Mouse (Mus musculus) thymus, adult 2 months (tissue): ENCODE data around the gene 1700021F05Rik. TPM values are rescaled to one million over a fixed set of nuclear protein-coding genes. Genes with fewer than 3 reads are reported as not detected.

ENCODE experiments used
- DNase-seq: peaks from one replicate; pipeline ENCODE4 v3.0.0; 2021
- H3K27ac ChIP-seq: fragments of 200-500 bp; 2 replicates; pipeline ENCODE4 v1.5.1; 2012; ENCODE audit warnings: low read length, control low read depth; ENCODE audit not compliant: control insufficient read depth, insufficient read depth
- H3K27me3 ChIP-seq: fragments of 200-500 bp; 2 replicates; pipeline ENCODE4 v1.6.1; 2012; ENCODE audit warnings: mild to moderate bottlenecking, low read length, moderate library complexity, mixed read lengths; ENCODE audit not compliant: control insufficient read depth, insufficient read depth
- H3K36me3 ChIP-seq: fragments of 200-500 bp; 2 replicates; pipeline ENCODE4 v1.6.1; 2012; ENCODE audit warnings: mild to moderate bottlenecking, low read length, moderate library complexity; ENCODE audit not compliant: control insufficient read depth, insufficient read depth
- H3K4me1 ChIP-seq: fragments of 200-500 bp; replicated peaks from 2 replicates; pipeline ENCODE4 v1.6.1; 2012; ENCODE audit warnings: low read length; ENCODE audit not compliant: control insufficient read depth, insufficient read depth
- H3K4me3 ChIP-seq: fragments of 200-500 bp; 2 replicates; pipeline ENCODE4 v1.5.1; 2012; ENCODE audit warnings: mild to moderate bottlenecking, low read length, control low read depth, moderate library complexity; ENCODE audit not compliant: control insufficient read depth, insufficient read depth
- CTCF ChIP-seq: fragments of 200-500 bp; IDR thresholded peaks from 2 replicates; pipeline ENCODE4 v1.5.1; 2012; ENCODE audit warnings: mild to moderate bottlenecking, control low read depth, low read length, moderate library complexity, borderline replicate concordance; ENCODE audit not compliant: control insufficient read depth, poor library complexity, insufficient read depth; ENCODE audit errors: extremely low read depth
- POLR2A ChIP-seq: fragments of 200-500 bp; IDR thresholded peaks from 2 replicates; pipeline ENCODE4 v1.6.1; 2012; ENCODE audit warnings: mild to moderate bottlenecking, low read length, control low read depth, moderate library complexity; ENCODE audit not compliant: control insufficient read depth, poor library complexity, insufficient read depth; ENCODE audit errors: extremely low read depth
- WGBS: fragments of 180-500 bp; shearing (Covaris S2); methylation state at CpG from one replicate; pipeline ENCODE4 v1.1.7; 2018; 5-methylcytosine and 5-hydroxymethylcytosine counted together
- polyA plus RNA-seq: library from polyadenylated mRNA; depleted of rRNA; stranded (reverse); fragments of >200 nt; gene quantifications from 2 replicates; pipeline ENCODE4 v1.2.3, GENCODE M21; 2012

1700021F05Rik gene
- polyA plus RNA-seq, 1 experiment, result 8.0 TPM

- Histone ChIP-seq H3K4me1 (no peaks in the 10 kb centered on the region), H3K27ac (no peak overlapping the region), H3K27me3 (no peaks in the 10 kb centered on the region), H3K4me3 (no peak overlapping the region), H3K36me3 (no peaks in the 10 kb centered on the region)
- DNase-seq, result no peak
- no peak for TF ChIP-seq POLR2A
- 93% methylated on average over 2 of the region's 2 CpGs for WGBS
Measured at GRCm38 (mm10) chr10:43561311-43561710, 20.5 kb upstream of the 1700021F05Rik start.

GRCm38 (mm10) chr10:43560765-43561164 is 20.0 kb upstream of the 1700021F05Rik start:
- no peak overlapping the region for H3K27ac ChIP-seq
- WGBS, result 53% methylated on average over 2 of the region's 2 CpGs
- no peaks in the 10 kb centered on the region for H3K36me3 ChIP-seq
- H3K4me3 ChIP-seq, result no peak overlapping the region
- no peak for DNase-seq
- H3K27me3 ChIP-seq, result no peaks in the 10 kb centered on the region
- no peak for TF ChIP-seq POLR2A
- no peak for TF ChIP-seq CTCF
- H3K4me1 ChIP-seq, result no peaks in the 10 kb centered on the region

- Histone ChIP-seq H3K27ac (no peak overlapping the region), H3K27me3 (no peaks in the 10 kb centered on the region), H3K36me3 (no peaks in the 10 kb centered on the region), H3K4me1 (no peaks in the 10 kb centered on the region), H3K4me3 (no peak overlapping the region)
- 94% methylated on average over 11 of the region's 11 CpGs for WGBS
- DNase-seq, result no peak
- TF ChIP-seq POLR2A (no peak), CTCF (no peak)
Measured at GRCm38 (mm10) chr10:43559313-43559712, 18.5 kb upstream of the 1700021F05Rik start.

GRCm38 (mm10) chr10:43557630-43558165 is 16.9 kb upstream of the 1700021F05Rik start:
- Histone ChIP-seq H3K36me3 (no peaks in the 10 kb centered on the region), H3K4me3 (no peak overlapping the region), H3K27me3 (no peaks in the 10 kb centered on the region), H3K27ac (no peak overlapping the region), H3K4me1 (no peaks in the 10 kb centered on the region)
- WGBS, result 86% methylated on average over 5 of the region's 5 CpGs
- DNase-seq, result no peak
- no peak for TF ChIP-seq POLR2A
- TF ChIP-seq CTCF, result no peak

- H3K4me3 ChIP-seq, result no peak overlapping the region
- no peak for TF ChIP-seq POLR2A
- no peak for TF ChIP-seq CTCF
- H3K36me3 ChIP-seq, result no peaks in the 10 kb centered on the region
- WGBS, result 76% methylated on average over 3 of the region's 3 CpGs
- no peaks in the 10 kb centered on the region for H3K4me1 ChIP-seq
- no peak for DNase-seq
- H3K27me3 ChIP-seq, result no peaks in the 10 kb centered on the region
- no peak overlapping the region for H3K27ac ChIP-seq
Measured at GRCm38 (mm10) chr10:43551388-43551787, 10.6 kb upstream of the 1700021F05Rik start.

- no peaks in the 10 kb centered on the region for H3K4me1 ChIP-seq
- TF ChIP-seq CTCF, result no peak
- WGBS, result 70% methylated on average over 3 of the region's 3 CpGs
Measured at GRCm38 (mm10) chr10:43550923-43551322, 10.1 kb upstream of the 1700021F05Rik start.

GRCm38 (mm10) chr10:43549411-43549810 is 8.6 kb upstream of the 1700021F05Rik start:
- WGBS, result 78% methylated on average over 5 of the region's 5 CpGs
- Histone ChIP-seq H3K27ac (no peak overlapping the region), H3K36me3 (no peaks in the 10 kb centered on the region), H3K27me3 (no peaks in the 10 kb centered on the region), H3K4me3 (no peak overlapping the region), H3K4me1 (no peaks in the 10 kb centered on the region)
- TF ChIP-seq POLR2A (no peak), CTCF (no peak)
- DNase-seq, result no peak

More at GRCm38 (mm10) chr10:43550923-43551322, 10.1 kb upstream of the 1700021F05Rik start:
- no peak overlapping the region for H3K4me3 ChIP-seq
- no peak overlapping the region for H3K27ac ChIP-seq
- H3K27me3 ChIP-seq, result no peaks in the 10 kb centered on the region
- no peak for DNase-seq
- H3K36me3 ChIP-seq, result no peaks in the 10 kb centered on the region
